Mouse (Mus musculus): ENCODE data around the gene Fbxw10. TPM values are rescaled to one million over a fixed set of nuclear protein-coding genes. Genes with fewer than 3 reads are reported as not detected.

Gene Fbxw10
- 0.24 and 0.27 TPM in 2 replicates for polyA plus RNA-seq (2014; fragmentation: Nextera tagmentation; extraction: Ambion mirVana)

DNA sequence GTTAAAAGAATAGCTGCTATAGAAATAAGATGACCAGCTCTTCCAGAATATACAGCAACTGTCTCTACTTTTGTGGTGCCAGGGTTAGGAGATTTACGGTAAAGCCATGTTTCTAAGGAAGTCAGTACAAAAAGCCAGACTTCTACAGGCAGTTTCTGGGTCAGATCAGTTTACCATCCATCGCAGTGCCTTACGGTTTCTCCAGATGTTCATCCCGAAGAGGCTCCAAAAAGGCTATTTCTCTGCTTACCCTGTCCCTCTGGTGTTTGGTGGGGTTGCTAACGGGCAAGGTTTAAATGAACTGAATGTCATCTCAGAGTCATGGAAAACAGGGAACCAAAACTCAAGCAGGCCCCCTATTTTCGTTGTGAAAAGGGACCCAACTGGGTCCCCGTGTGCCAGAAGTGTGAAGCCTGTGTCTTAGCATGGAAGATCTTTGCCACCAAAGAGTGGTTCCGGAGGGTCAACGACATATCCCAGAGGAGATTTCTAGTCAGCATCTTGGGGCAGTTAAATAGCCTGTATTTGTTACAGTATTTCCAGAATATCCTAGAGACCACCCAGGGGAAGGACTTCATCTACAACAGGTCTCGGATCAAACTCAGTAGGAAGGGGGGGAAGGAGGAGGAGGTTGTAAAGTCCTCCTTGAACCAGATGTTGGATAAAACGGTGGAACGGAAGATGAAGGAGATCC is at the start of gene Fbxw10:
Gene Fbxw10, plus strand, starts transcription at position 109 of the 694 bp plus-strand sequence.
- Histone ChIP-seq H3K36me3 (ENCODE audit: control insufficient read depth, insufficient read depth, low read length) (no peaks in the 10 kb centered on the region), H3K4me3 (replicated peaks; ENCODE audit: low read depth, low read length) (no peak within 1 kb of the TSS), H3K27me3 (ENCODE audit: control insufficient read depth, insufficient read depth, low read length) (no peaks in the 10 kb centered on the region), H3K4me1 (ENCODE audit: control insufficient read depth, insufficient read depth, low read length) (no peaks in the 10 kb centered on the region), H3K4me2 (ENCODE audit: low read length) (peak within 1 kb of the TSS; percentile 16), H3K9me3 (ENCODE audit: control insufficient read depth, low read length) (no peaks in the 10 kb centered on the region), H3K9ac (replicated peaks; ENCODE audit: low read length) (no peak within 1 kb of the TSS), H3K27ac (replicated peaks; ENCODE audit: low read depth, low read length) (no peak within 1 kb of the TSS)
- WGBS, result 33% methylated on average over 12 of the region's 12 CpGs
- no peak for ATAC-seq (ENCODE audit: low FRiP score, low TSS enrichment)
- peak; percentile 74 for DNase-seq

DNA sequence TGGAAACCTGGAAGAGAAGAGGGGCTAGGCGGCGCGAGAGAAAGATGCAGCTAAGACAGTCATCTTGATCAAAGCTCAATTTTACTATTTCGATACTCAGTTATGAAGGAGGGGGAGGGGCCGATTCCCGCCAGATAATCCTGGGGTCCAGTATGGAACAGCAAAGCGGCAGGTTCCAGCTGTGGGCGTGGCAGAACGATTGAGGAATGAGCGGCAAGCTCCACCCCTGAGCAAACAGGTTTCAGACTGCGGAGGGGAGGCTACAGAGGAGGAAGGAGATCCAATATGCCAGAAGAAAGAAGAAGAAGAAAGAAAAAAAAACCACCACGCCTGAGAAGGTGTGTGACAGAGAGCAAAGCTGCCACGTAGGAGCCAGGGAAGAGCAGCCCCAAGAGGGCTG is 42.8 kb upstream of the Fbxw10 start:
- Histone ChIP-seq H3K27ac (replicated peaks; ENCODE audit: low read depth, low read length) (no peak overlapping the region), H3K4me2 (ENCODE audit: low read length) (no peak overlapping the region), H3K4me1 (ENCODE audit: control insufficient read depth, insufficient read depth, low read length) (no peaks in the 10 kb centered on the region), H3K9me3 (ENCODE audit: control insufficient read depth, low read length) (no peaks in the 10 kb centered on the region), H3K36me3 (ENCODE audit: control insufficient read depth, insufficient read depth, low read length) (no peaks in the 10 kb centered on the region), H3K27me3 (ENCODE audit: control insufficient read depth, insufficient read depth, low read length) (no peaks in the 10 kb centered on the region), H3K9ac (replicated peaks; ENCODE audit: low read length) (no peak overlapping the region), H3K4me3 (replicated peaks; ENCODE audit: low read depth, low read length) (no peak overlapping the region)
- WGBS, result 48% methylated on average over 13 of the region's 13 CpGs
- ATAC-seq (ENCODE audit: low FRiP score, low TSS enrichment), result no peak
- DNase-seq, result no peak

DNA sequence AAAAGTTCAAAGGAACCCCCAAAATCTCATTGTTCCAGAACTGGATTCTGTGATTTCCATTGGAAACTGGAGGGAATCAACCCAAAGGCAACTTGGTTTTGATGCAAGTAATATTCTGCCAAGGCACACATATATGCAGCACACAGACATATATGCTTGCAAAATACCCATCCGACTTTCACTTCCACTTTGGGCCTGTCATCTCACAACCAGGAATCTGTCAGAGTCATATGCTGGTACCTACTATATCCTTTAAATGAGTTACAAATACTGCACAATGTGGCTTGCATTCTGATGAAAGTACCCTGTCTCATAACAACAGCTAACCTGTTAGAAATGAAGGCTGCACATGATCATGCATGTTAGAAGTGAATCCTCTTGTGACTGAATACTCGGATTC is 38.9 kb upstream of the Fbxw10 start:
- DNase-seq (no peak), ATAC-seq (ENCODE audit: low FRiP score, low TSS enrichment) (no peak)
- WGBS, result 87% methylated on average over 2 of the region's 2 CpGs
- H3K4me1 ChIP-seq (ENCODE audit: control insufficient read depth, insufficient read depth, low read length), result no peaks in the 10 kb centered on the region
- no peak overlapping the region for H3K4me3 ChIP-seq (replicated peaks; ENCODE audit: low read depth, low read length)
- H3K9ac ChIP-seq (replicated peaks; ENCODE audit: low read length), result no peak overlapping the region
- no peaks in the 10 kb centered on the region for H3K36me3 ChIP-seq (ENCODE audit: control insufficient read depth, insufficient read depth, low read length)
- H3K27ac ChIP-seq (replicated peaks; ENCODE audit: low read depth, low read length), result no peak overlapping the region
- H3K9me3 ChIP-seq (ENCODE audit: control insufficient read depth, low read length), result no peaks in the 10 kb centered on the region
- no peaks in the 10 kb centered on the region for H3K27me3 ChIP-seq (ENCODE audit: control insufficient read depth, insufficient read depth, low read length)
- H3K4me2 ChIP-seq (ENCODE audit: low read length), result no peak overlapping the region

DNA sequence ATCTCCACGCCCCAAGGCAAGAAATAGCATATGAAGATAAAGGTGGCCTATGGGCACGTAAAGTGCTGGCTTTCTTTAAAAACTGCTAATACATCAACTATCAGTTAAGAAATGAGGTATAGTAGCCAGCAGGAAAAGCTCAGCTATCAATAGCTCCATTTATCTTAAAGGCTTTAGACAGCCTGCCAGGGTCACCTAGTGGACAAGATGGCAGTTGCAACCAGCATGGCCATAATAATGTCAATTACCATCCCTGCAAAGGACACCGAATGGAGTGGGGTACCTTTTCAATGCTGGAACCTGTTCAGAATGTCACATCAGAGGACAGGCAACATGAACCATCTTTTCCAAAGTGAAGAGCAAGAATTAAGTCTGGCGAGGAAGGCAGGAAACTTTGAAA is 37.7 kb upstream of the Fbxw10 start:
- Histone ChIP-seq H3K9me3 (ENCODE audit: control insufficient read depth, low read length) (no peaks in the 10 kb centered on the region), H3K27me3 (ENCODE audit: control insufficient read depth, insufficient read depth, low read length) (no peaks in the 10 kb centered on the region), H3K4me1 (ENCODE audit: control insufficient read depth, insufficient read depth, low read length) (no peaks in the 10 kb centered on the region), H3K27ac (replicated peaks; ENCODE audit: low read depth, low read length) (no peak overlapping the region), H3K4me3 (replicated peaks; ENCODE audit: low read depth, low read length) (no peak overlapping the region), H3K4me2 (ENCODE audit: low read length) (no peak overlapping the region), H3K36me3 (ENCODE audit: control insufficient read depth, insufficient read depth, low read length) (no peaks in the 10 kb centered on the region), H3K9ac (replicated peaks; ENCODE audit: low read length) (no peak overlapping the region)
- ATAC-seq (ENCODE audit: low FRiP score, low TSS enrichment), result no peak
- DNase-seq, result peak; percentile 38
- WGBS, result 74% methylated on average over 4 of the region's 4 CpGs

DNA sequence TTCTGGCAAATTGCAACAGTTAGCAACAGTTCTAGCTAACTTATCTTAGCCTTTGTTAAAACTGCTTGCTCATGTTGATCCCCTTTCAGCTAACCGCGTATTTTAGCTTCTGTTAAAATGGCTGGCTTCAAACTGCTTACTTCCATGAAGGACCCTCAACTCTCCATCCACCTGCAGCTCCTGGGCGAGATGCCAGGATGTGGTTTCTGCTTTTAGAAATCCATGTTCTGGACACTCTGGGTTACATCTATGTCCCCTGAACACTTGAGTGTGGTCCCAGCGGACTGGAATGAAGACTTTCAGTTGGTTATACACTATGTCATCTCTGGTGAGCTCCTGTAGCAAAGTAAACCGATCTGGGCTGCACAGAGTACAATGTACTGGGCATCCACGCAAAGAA is 34.6 kb upstream of the Fbxw10 start:
- Histone ChIP-seq H3K27me3 (ENCODE audit: control insufficient read depth, insufficient read depth, low read length) (no peaks in the 10 kb centered on the region), H3K4me3 (replicated peaks; ENCODE audit: low read depth, low read length) (no peak overlapping the region), H3K9ac (replicated peaks; ENCODE audit: low read length) (no peak overlapping the region), H3K27ac (replicated peaks; ENCODE audit: low read depth, low read length) (no peak overlapping the region), H3K36me3 (ENCODE audit: control insufficient read depth, insufficient read depth, low read length) (no peaks in the 10 kb centered on the region), H3K9me3 (ENCODE audit: control insufficient read depth, low read length) (no peaks in the 10 kb centered on the region), H3K4me2 (ENCODE audit: low read length) (no peak overlapping the region), H3K4me1 (ENCODE audit: control insufficient read depth, insufficient read depth, low read length) (no peaks in the 10 kb centered on the region)
- ATAC-seq (ENCODE audit: low FRiP score, low TSS enrichment), result no peak
- no peak for DNase-seq
- 93% methylated on average over 6 of the region's 6 CpGs for WGBS

DNA sequence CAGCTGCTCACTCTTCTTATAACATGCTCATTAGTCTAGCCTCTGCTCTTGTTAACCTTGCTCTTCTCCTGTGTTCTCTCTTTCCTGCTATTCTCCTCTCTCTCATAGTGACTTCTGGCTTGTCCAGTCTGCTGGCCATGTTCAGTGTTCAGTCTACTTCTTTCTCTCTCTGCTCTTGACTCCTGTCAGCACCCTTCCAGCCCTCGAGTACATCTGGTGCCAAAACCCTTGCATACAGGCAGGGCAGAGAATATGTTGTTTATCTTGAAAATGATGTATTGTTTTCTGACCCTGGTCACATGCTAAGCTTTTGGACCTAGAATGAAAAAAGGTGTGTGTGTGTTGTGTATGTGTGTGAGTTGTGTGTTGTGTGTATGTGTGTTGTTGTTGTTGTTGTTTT is 33.4 kb upstream of the Fbxw10 start:
- Histone ChIP-seq H3K9me3 (ENCODE audit: control insufficient read depth, low read length) (no peaks in the 10 kb centered on the region), H3K4me2 (ENCODE audit: low read length) (no peak overlapping the region), H3K4me3 (replicated peaks; ENCODE audit: low read depth, low read length) (no peak overlapping the region), H3K36me3 (ENCODE audit: control insufficient read depth, insufficient read depth, low read length) (no peaks in the 10 kb centered on the region), H3K4me1 (ENCODE audit: control insufficient read depth, insufficient read depth, low read length) (no peaks in the 10 kb centered on the region), H3K27ac (replicated peaks; ENCODE audit: low read depth, low read length) (no peak overlapping the region), H3K9ac (replicated peaks; ENCODE audit: low read length) (no peak overlapping the region), H3K27me3 (ENCODE audit: control insufficient read depth, insufficient read depth, low read length) (no peaks in the 10 kb centered on the region)
- DNase-seq, result no peak
- 75% methylated on average over 1 of the region's 1 CpGs for WGBS
- ATAC-seq (ENCODE audit: low FRiP score, low TSS enrichment), result no peak

DNA sequence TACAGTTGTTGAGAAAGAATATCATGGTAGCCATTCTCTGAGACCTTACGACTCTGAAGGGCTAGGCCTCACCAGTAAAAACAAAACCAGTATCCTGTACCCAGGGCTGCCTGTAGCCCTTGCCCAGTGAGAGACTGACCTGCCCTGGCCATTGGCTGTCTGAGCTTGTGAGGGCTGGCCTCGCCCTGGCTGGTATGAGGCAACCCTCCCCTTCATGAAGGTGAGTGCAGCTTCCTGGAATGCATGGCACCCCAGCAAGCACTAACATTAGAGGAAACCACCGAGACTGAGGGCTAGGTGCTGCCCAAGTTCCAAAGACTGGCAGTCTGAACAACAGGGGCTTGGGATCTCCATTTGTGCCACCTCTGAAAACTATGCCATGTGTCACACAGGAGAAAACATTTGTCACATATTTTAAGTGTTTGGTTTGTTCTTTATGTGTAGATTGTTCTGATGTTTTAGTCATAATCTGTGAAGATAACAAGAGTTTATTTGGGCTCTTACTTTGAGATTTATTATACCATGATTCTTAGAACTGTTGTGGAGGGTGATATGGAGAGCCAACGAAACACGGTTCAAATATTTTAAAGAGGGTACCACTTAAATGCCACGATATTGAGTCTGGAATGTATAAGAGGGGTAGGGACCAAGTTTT is 32.8 kb upstream of the Fbxw10 start:
- Histone ChIP-seq H3K4me1 (ENCODE audit: control insufficient read depth, insufficient read depth, low read length) (no peaks in the 10 kb centered on the region), H3K9ac (replicated peaks; ENCODE audit: low read length) (no peak overlapping the region), H3K36me3 (ENCODE audit: control insufficient read depth, insufficient read depth, low read length) (no peaks in the 10 kb centered on the region), H3K9me3 (ENCODE audit: control insufficient read depth, low read length) (no peaks in the 10 kb centered on the region), H3K27me3 (ENCODE audit: control insufficient read depth, insufficient read depth, low read length) (no peaks in the 10 kb centered on the region), H3K4me3 (replicated peaks; ENCODE audit: low read depth, low read length) (no peak overlapping the region), H3K27ac (replicated peaks; ENCODE audit: low read depth, low read length) (no peak overlapping the region), H3K4me2 (ENCODE audit: low read length) (no peak overlapping the region)
- no peak for ATAC-seq (ENCODE audit: low FRiP score, low TSS enrichment)
- no peak for DNase-seq
- 77% methylated on average over 6 of the region's 6 CpGs for WGBS

DNA sequence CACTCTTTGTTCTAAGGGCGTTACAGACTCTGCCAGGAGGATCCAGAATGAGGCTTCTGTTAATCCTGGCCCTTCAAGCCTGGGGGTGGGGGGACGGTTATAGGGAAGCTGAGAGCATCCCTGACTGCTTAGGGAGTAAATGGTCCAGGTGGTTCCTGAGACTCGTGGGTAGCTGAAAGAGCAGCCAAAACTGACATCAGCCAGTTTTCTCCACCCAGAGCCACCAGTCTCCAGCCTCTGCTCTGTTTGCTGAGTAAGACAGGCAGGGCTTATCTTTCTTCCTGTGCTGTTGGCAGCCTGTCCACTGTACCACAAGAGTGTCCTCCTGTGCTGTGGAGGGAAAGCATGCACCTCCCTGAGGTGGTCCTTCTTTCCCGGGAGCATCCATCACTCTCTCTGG is 32.2 kb upstream of the Fbxw10 start:
- Histone ChIP-seq H3K9me3 (ENCODE audit: control insufficient read depth, low read length) (no peaks in the 10 kb centered on the region), H3K27ac (replicated peaks; ENCODE audit: low read depth, low read length) (no peak overlapping the region), H3K36me3 (ENCODE audit: control insufficient read depth, insufficient read depth, low read length) (no peaks in the 10 kb centered on the region), H3K27me3 (ENCODE audit: control insufficient read depth, insufficient read depth, low read length) (no peaks in the 10 kb centered on the region), H3K4me2 (ENCODE audit: low read length) (no peak overlapping the region), H3K4me1 (ENCODE audit: control insufficient read depth, insufficient read depth, low read length) (no peaks in the 10 kb centered on the region), H3K4me3 (replicated peaks; ENCODE audit: low read depth, low read length) (no peak overlapping the region), H3K9ac (replicated peaks; ENCODE audit: low read length) (no peak overlapping the region)
- ATAC-seq (ENCODE audit: low FRiP score, low TSS enrichment) (no peak), DNase-seq (no peak)
- 51% methylated on average over 4 of the region's 4 CpGs for WGBS

DNA sequence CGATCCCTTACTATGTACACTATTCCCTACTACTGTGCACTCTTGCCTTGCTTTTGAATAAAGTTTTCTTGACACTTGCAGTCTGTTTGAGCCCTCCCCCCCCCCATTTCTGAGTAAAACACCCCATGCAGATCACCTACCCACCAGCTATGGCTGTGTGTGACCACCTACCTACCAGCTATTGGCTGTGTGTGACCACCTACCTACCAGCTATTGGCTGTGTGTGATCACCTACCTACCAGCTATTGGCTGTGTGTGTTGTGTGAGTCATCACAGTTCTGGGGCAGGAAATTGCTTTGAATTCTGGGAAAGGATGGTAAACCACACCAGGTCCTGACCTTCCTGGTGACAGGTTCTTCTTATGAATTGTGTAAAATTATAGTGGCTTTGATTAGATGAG is 31.4 kb upstream of the Fbxw10 start:
- no peak overlapping the region for H3K27ac ChIP-seq (replicated peaks; ENCODE audit: low read depth, low read length)
- ATAC-seq (ENCODE audit: low FRiP score, low TSS enrichment) (no peak), DNase-seq (no peak)
- no peaks in the 10 kb centered on the region for H3K36me3 ChIP-seq (ENCODE audit: control insufficient read depth, insufficient read depth, low read length)
- H3K9me3 ChIP-seq (ENCODE audit: control insufficient read depth, low read length), result no peaks in the 10 kb centered on the region
- 85% methylated on average over 1 of the region's 1 CpGs for WGBS
- no peak overlapping the region for H3K4me2 ChIP-seq (ENCODE audit: low read length)
- H3K9ac ChIP-seq (replicated peaks; ENCODE audit: low read length), result no peak overlapping the region
- no peaks in the 10 kb centered on the region for H3K27me3 ChIP-seq (ENCODE audit: control insufficient read depth, insufficient read depth, low read length)
- no peak overlapping the region for H3K4me3 ChIP-seq (replicated peaks; ENCODE audit: low read depth, low read length)
- H3K4me1 ChIP-seq (ENCODE audit: control insufficient read depth, insufficient read depth, low read length), result peaks cover 5% of the 10 kb centered on the region

Measured in midbrain, embryonic 14.5 days (tissue).